Mouse (Mus musculus): Measurements from ENCODE around the gene Pxk. TPM values are rescaled to one million over a fixed set of nuclear protein-coding genes. Genes with fewer than 3 reads are reported as not detected.
"Not testable (repeated sequence)": the region's sequence is repeated elsewhere in the genome, so short reads cannot be mapped to it uniquely, and the experiment has no call there.

The Pxk gene
- polyA plus RNA-seq, 1 experiment from 2014 or later = 31.5 TPM

GRCm38 (mm10) chr14:8111545-8111944, 13.5 kb downstream of the Pxk start:
- Histone ChIP-seq H3K9ac (no peak overlapping the region), H3K9me3 (no peaks in the 10 kb centered on the region), H3K4me3 (no peak overlapping the region), H3K4me2 (replicated peaks) (no peak overlapping the region), H3K27me3 (no peaks in the 10 kb centered on the region), H3K36me3 (no peaks in the 10 kb centered on the region), H3K4me1 (no peaks in the 10 kb centered on the region), H3K27ac (no peak overlapping the region)
- WGBS = 88% methylated on average over 6 of the region's 6 CpGs
- ATAC-seq (ENCODE audit: low FRiP score, low read depth) = no peak

DNA sequence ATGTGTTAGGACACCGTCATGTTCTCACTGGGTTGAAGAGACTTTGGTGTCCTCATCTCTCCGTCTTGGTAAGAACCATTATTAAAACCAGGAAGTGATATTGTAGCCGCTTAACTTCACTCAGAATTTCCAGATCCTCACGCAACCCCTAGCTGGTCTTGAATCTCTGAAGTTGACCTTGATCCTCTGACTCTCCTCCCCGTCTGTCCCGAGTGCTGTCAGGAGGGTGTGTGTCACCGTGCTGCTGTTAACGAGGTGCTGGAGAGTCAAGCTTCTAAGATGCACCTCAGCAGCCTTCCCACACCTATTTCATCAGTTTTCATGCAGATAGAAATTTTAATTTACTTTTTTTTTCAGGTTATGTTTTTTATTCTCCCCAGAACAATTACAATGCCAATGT, 14.0 kb downstream of the Pxk start:
- Histone ChIP-seq H3K9me3 (no peaks in the 10 kb centered on the region), H3K4me3 (no peak overlapping the region), H3K27ac (no peak overlapping the region), H3K9ac (no peak overlapping the region), H3K4me1 (no peaks in the 10 kb centered on the region), H3K27me3 (no peaks in the 10 kb centered on the region), H3K4me2 (replicated peaks) (no peak overlapping the region), H3K36me3 (no peaks in the 10 kb centered on the region)
- no peak for ATAC-seq (ENCODE audit: low FRiP score, low read depth)
- WGBS = 81% methylated on average over 8 of the region's 8 CpGs

DNA sequence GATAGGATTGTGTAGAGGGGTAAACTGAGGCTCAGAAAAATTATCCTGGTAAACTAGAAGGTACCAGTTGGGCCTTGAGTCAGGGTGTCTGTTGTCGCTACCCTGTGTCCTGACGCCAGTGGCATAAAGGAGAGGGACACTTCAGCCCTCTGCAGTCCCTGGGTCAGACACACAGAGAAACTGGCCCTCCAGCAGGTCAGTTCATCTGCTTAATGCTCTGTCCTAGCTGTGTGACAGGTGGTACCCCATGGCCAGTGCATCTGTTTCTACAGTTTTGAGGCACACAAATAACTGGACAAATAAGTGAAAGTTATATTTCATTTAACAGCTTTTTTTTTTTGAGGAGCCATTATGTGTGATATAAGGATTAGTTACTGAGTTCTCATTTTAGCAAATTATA, 15.6 kb downstream of the Pxk start:
- Histone ChIP-seq H3K4me1 (no peaks in the 10 kb centered on the region), H3K9ac (no peak overlapping the region), H3K27ac (no peak overlapping the region), H3K9me3 (no peaks in the 10 kb centered on the region), H3K4me3 (no peak overlapping the region), H3K36me3 (no peaks in the 10 kb centered on the region), H3K27me3 (no peaks in the 10 kb centered on the region), H3K4me2 (replicated peaks) (no peak overlapping the region)
- WGBS = 91% methylated on average over 2 of the region's 2 CpGs
- no peak for ATAC-seq (ENCODE audit: low FRiP score, low read depth)

- H3K36me3 ChIP-seq = no peaks in the 10 kb centered on the region
- ATAC-seq (ENCODE audit: low FRiP score, low read depth) = no peak
- no peak overlapping the region for H3K9ac ChIP-seq
- no peak overlapping the region for H3K4me3 ChIP-seq
- H3K27me3 ChIP-seq = no peaks in the 10 kb centered on the region
- H3K4me1 ChIP-seq = no peaks in the 10 kb centered on the region
- H3K4me2 ChIP-seq (replicated peaks) = no peak overlapping the region
- H3K9me3 ChIP-seq = no peaks in the 10 kb centered on the region
- H3K27ac ChIP-seq = no peak overlapping the region
- 48% methylated on average over 3 of the region's 3 CpGs for WGBS
Measured at GRCm38 (mm10) chr14:8114306-8114705, 16.3 kb downstream of the Pxk start.

DNA sequence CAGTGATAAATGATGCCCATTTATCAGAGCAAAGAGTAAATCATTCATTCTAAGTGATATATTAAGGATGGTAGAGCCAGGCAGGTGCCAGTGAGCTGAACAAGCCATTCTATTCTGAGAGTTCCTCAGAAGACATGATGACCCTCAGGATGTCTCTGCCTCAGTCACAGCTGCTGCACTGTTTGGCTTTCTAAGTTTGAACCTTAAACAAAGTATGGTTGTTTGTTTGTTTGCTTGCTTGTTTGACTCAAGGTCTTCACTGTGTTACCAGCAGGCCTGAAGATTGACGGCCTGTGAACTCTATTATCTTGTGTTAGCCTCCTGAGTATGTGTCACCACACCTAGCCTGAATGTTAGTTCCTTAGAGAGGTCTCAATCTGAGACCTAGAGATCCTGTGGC, 16.7 kb downstream of the Pxk start:
- no peaks in the 10 kb centered on the region for H3K27me3 ChIP-seq
- H3K9ac ChIP-seq = no peak overlapping the region
- no peak overlapping the region for H3K27ac ChIP-seq
- H3K4me3 ChIP-seq = no peak overlapping the region
- H3K9me3 ChIP-seq = no peaks in the 10 kb centered on the region
- H3K4me1 ChIP-seq = no peaks in the 10 kb centered on the region
- 80% methylated on average over 1 of the region's 1 CpGs for WGBS
- no peak overlapping the region for H3K4me2 ChIP-seq (replicated peaks)
- no peak for ATAC-seq (ENCODE audit: low FRiP score, low read depth)
- H3K36me3 ChIP-seq = no peaks in the 10 kb centered on the region

GRCm38 (mm10) chr14:8115772-8116171, 17.8 kb downstream of the Pxk start:
- Histone ChIP-seq H3K27me3 (no peaks in the 10 kb centered on the region), H3K4me3 (no peak overlapping the region), H3K36me3 (no peaks in the 10 kb centered on the region), H3K27ac (no peak overlapping the region), H3K9me3 (no peaks in the 10 kb centered on the region), H3K4me1 (no peaks in the 10 kb centered on the region), H3K9ac (no peak overlapping the region), H3K4me2 (replicated peaks) (no peak overlapping the region)
- 66% methylated on average over 4 of the region's 4 CpGs for WGBS
- ATAC-seq (ENCODE audit: low FRiP score, low read depth) = no peak

GRCm38 (mm10) chr14:8117371-8117770, 19.4 kb downstream of the Pxk start:
- Histone ChIP-seq H3K27me3 (no peaks in the 10 kb centered on the region), H3K4me2 (replicated peaks) (no peak overlapping the region), H3K9ac (no peak overlapping the region), H3K4me3 (no peak overlapping the region), H3K9me3 (no peaks in the 10 kb centered on the region), H3K4me1 (no peaks in the 10 kb centered on the region), H3K36me3 (peaks cover 4% of the 10 kb centered on the region), H3K27ac (no peak overlapping the region)
- ATAC-seq (ENCODE audit: low FRiP score, low read depth) = no peak
- 80% methylated on average over 2 of the region's 2 CpGs for WGBS

GRCm38 (mm10) chr14:8119454-8119853, 21.4 kb downstream of the Pxk start:
- ATAC-seq (ENCODE audit: low FRiP score, low read depth) = no peak
- H3K27ac ChIP-seq = no peak overlapping the region
- H3K4me3 ChIP-seq = no peak overlapping the region
- H3K9me3 ChIP-seq = no peaks in the 10 kb centered on the region
- H3K9ac ChIP-seq = no peak overlapping the region
- 89% methylated on average over 5 of the region's 5 CpGs for WGBS
- H3K4me2 ChIP-seq (replicated peaks) = no peak overlapping the region
- H3K4me1 ChIP-seq = no peaks in the 10 kb centered on the region
- H3K27me3 ChIP-seq = no peaks in the 10 kb centered on the region
- H3K36me3 ChIP-seq = peaks cover 11% of the 10 kb centered on the region

- Histone ChIP-seq H3K27me3 (no peaks in the 10 kb centered on the region), H3K9me3 (no peaks in the 10 kb centered on the region), H3K4me2 (replicated peaks) (no peak overlapping the region), H3K9ac (no peak overlapping the region), H3K4me1 (no peaks in the 10 kb centered on the region), H3K4me3 (no peak overlapping the region), H3K36me3 (peaks cover 11% of the 10 kb centered on the region), H3K27ac (no peak overlapping the region)
- ATAC-seq (ENCODE audit: low FRiP score, low read depth) = no peak
- 64% methylated on average over 3 of the region's 3 CpGs for WGBS
Measured at GRCm38 (mm10) chr14:8119904-8120303, 21.9 kb downstream of the Pxk start.

GRCm38 (mm10) chr14:8123141-8123540, 25.1 kb downstream of the Pxk start:
- no peak for ATAC-seq (ENCODE audit: low FRiP score, low read depth)
- peaks cover 17% of the 10 kb centered on the region for H3K36me3 ChIP-seq

GRCm38 (mm10) chr14:8123611-8124010, 25.6 kb downstream of the Pxk start:
- WGBS = 95% methylated on average over 10 of the region's 10 CpGs
- ATAC-seq (ENCODE audit: low FRiP score, low read depth); H3K9me3 ChIP-seq; H3K27ac ChIP-seq; H3K4me2 ChIP-seq (replicated peaks); H3K27me3 ChIP-seq; H3K4me1 ChIP-seq; H3K9ac ChIP-seq; H3K4me3 ChIP-seq: not testable (repeated sequence)
- H3K36me3 ChIP-seq = peaks cover 17% of the 10 kb centered on the region

More at GRCm38 (mm10) chr14:8123141-8123540, 25.1 kb downstream of the Pxk start:
- 89% methylated on average over 7 of the region's 7 CpGs for WGBS
- H3K4me2 ChIP-seq (replicated peaks) = no peak overlapping the region
- H3K4me1 ChIP-seq = no peaks in the 10 kb centered on the region
- H3K9me3 ChIP-seq = no peaks in the 10 kb centered on the region
- no peak overlapping the region for H3K4me3 ChIP-seq
- H3K9ac ChIP-seq = no peak overlapping the region
- no peaks in the 10 kb centered on the region for H3K27me3 ChIP-seq
- H3K27ac ChIP-seq = no peak overlapping the region

GRCm38 (mm10) chr14:8124046-8124881, 26.3 kb downstream of the Pxk start:
- Histone ChIP-seq H3K4me2 (replicated peaks) (no peak overlapping the region), H3K36me3 (peaks cover 17% of the 10 kb centered on the region), H3K9ac (no peak overlapping the region), H3K27me3 (no peaks in the 10 kb centered on the region), H3K4me1 (no peaks in the 10 kb centered on the region), H3K9me3 (no peaks in the 10 kb centered on the region), H3K4me3 (no peak overlapping the region), H3K27ac (no peak overlapping the region)
- WGBS = 79% methylated on average over 7 of the region's 7 CpGs
- ATAC-seq (ENCODE audit: low FRiP score, low read depth) = no peak

DNA sequence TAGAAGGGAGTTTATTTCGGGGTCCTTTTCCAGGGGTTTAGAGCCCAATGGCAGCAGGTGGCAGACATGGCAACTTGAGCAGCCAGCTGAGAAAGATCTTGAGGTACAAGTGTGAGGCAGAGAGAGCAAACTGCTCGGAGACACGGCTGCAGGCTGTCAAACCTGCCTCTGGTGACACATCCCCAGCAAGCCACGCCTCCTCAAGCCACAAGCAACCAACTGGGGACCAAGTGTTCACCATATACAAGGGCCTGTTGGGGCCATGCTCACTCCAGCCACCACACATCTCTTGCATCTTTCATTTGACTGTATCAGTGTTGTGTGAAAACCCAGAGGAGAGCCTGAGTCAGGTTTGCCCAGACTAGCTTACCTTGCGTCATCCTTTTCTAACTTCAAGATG, 30.0 kb downstream of the Pxk start:
- no peaks in the 10 kb centered on the region for H3K4me1 ChIP-seq
- peaks cover 28% of the 10 kb centered on the region for H3K36me3 ChIP-seq
- H3K4me2 ChIP-seq (replicated peaks) = no peak overlapping the region
- H3K27ac ChIP-seq = no peak overlapping the region
- 60% methylated on average over 5 of the region's 5 CpGs for WGBS
- no peaks in the 10 kb centered on the region for H3K9me3 ChIP-seq
- H3K4me3 ChIP-seq = no peak overlapping the region
- no peak for ATAC-seq (ENCODE audit: low FRiP score, low read depth)
- H3K9ac ChIP-seq = no peak overlapping the region
- no peaks in the 10 kb centered on the region for H3K27me3 ChIP-seq

Measured in limb, embryonic 13.5 days (tissue).